Mouse (Mus musculus): Measurements from ENCODE around the gene Abca17. TPM values are rescaled to one million over a fixed set of nuclear protein-coding genes. Genes with fewer than 3 reads are reported as not detected.

Abca17 gene
- polyA plus RNA-seq, 1 experiment: 0.09 TPM

- DNase-seq (ENCODE audit: low read depth): no peak
These were observed 4.0 kb downstream of the Abca17 start for GRCm38 (mm10) chr17:24346831-24347230.

GRCm38 (mm10) chr17:24344672-24345071 lies 6.2 kb downstream of the Abca17 start:
- no peak for DNase-seq (ENCODE audit: low read depth)

GRCm38 (mm10) chr17:24327656-24328055 lies 23.2 kb downstream of the Abca17 start:
- DNase-seq (ENCODE audit: low read depth): no peak

- DNase-seq (ENCODE audit: low read depth): no peak
These were observed 25.8 kb downstream of the Abca17 start for GRCm38 (mm10) chr17:24325051-24325450.

- no peak for DNase-seq (ENCODE audit: low read depth)
These were observed 30.0 kb downstream of the Abca17 start for GRCm38 (mm10) chr17:24320826-24321225.

- DNase-seq (ENCODE audit: low read depth): no peak
These were observed 43.4 kb downstream of the Abca17 start for GRCm38 (mm10) chr17:24307500-24307899.

GRCm38 (mm10) chr17:24300651-24301050 lies 50.2 kb downstream of the Abca17 start:
- DNase-seq (ENCODE audit: low read depth): no peak

GRCm38 (mm10) chr17:24289338-24289737 lies 61.5 kb downstream of the Abca17 start:
- no peak for DNase-seq (ENCODE audit: low read depth)

- no peak for DNase-seq (ENCODE audit: low read depth)
These were observed 62.4 kb downstream of the Abca17 start for GRCm38 (mm10) chr17:24288477-24288876.

GRCm38 (mm10) chr17:24285680-24286079 lies 65.2 kb downstream of the Abca17 start:
- no peak for DNase-seq (ENCODE audit: low read depth)

- no peak for DNase-seq (ENCODE audit: low read depth)
These were observed 67.5 kb downstream of the Abca17 start for GRCm38 (mm10) chr17:24283266-24283818.

GRCm38 (mm10) chr17:24282637-24283036 lies 68.2 kb downstream of the Abca17 start:
- DNase-seq (ENCODE audit: low read depth): no peak

GRCm38 (mm10) chr17:24279907-24280306 lies 71.0 kb downstream of the Abca17 start:
- no peak for DNase-seq (ENCODE audit: low read depth)

- DNase-seq (ENCODE audit: low read depth): no peak
These were observed 83.7 kb downstream of the Abca17 start for GRCm38 (mm10) chr17:24267133-24267532.

GRCm38 (mm10) chr17:24264766-24265165 lies 86.1 kb downstream of the Abca17 start:
- DNase-seq (ENCODE audit: low read depth): no peak

GRCm38 (mm10) chr17:24260516-24260915 lies 90.4 kb downstream of the Abca17 start:
- DNase-seq (ENCODE audit: low read depth): no peak

GRCm38 (mm10) chr17:24259702-24260101 lies 91.2 kb downstream of the Abca17 start:
- DNase-seq (ENCODE audit: low read depth): no peak

GRCm38 (mm10) chr17:24258981-24259380 lies 91.9 kb downstream of the Abca17 start:
- peak; percentile 40 for DNase-seq (ENCODE audit: low read depth)

GRCm38 (mm10) chr17:24252329-24252728 lies 98.5 kb downstream of the Abca17 start:
- DNase-seq (ENCODE audit: low read depth): no peak

- peak; percentile 70 for DNase-seq (ENCODE audit: low read depth)
These were observed 99.4 kb downstream of the Abca17 start, which contains the start of gene Ccnf for GRCm38 (mm10) chr17:24251320-24252069. Ccnf (minus strand) TSS chr17:24251484.

GRCm38 (mm10) chr17:24250988-24251319 lies 99.9 kb downstream of the Abca17 start:
- DNase-seq (ENCODE audit: low read depth): no peak

- no peak for DNase-seq (ENCODE audit: low read depth)
These were observed 102.2 kb downstream of the Abca17 start for GRCm38 (mm10) chr17:24248641-24249040.

- no peak for DNase-seq (ENCODE audit: low read depth)
These were observed 106.8 kb downstream of the Abca17 start for GRCm38 (mm10) chr17:24244061-24244460.
